Mouse (Mus musculus) liver, embryonic 12.5 days (tissue): Measurements from ENCODE around the gene Ceacam20. TPM values are rescaled to one million over a fixed set of nuclear protein-coding genes. Genes with fewer than 3 reads are reported as not detected.
"Not testable (repeated sequence)": the region's sequence is repeated elsewhere in the genome, so short reads cannot be mapped to it uniquely, and the experiment has no call there.

ENCODE experiments used
- ATAC-seq: fragments of 200-750 bp; cut with Nextera tagmentation; 2 replicates; pipeline ENCODE4 v1.8.0; 2017; ENCODE audit warnings: moderate number of reproducible peaks, mild to moderate bottlenecking, moderate library complexity
- H3K27ac ChIP-seq: fragments of 300-500 bp; sonication (generic); 2 replicates; pipeline ENCODE4 v1.5.1; 2016; ENCODE audit warnings: mild to moderate bottlenecking
- H3K27me3 ChIP-seq: fragments of 300-500 bp; sonication (generic); replicated peaks from 2 replicates; pipeline ENCODE4 v1.6.1; 2016; ENCODE audit warnings: mild to moderate bottlenecking, moderate library complexity
- H3K36me3 ChIP-seq: fragments of 300-500 bp; sonication (generic); 2 replicates; pipeline ENCODE4 v1.6.1; 2016; ENCODE audit warnings: mild to moderate bottlenecking, moderate library complexity
- H3K4me1 ChIP-seq: fragments of 300-500 bp; sonication (generic); 2 replicates; pipeline ENCODE4 v1.6.1; 2016
- H3K4me2 ChIP-seq: fragments of 300-500 bp; sonication (generic); 2 replicates; pipeline ENCODE4 v1.6.1; 2016; ENCODE audit warnings: mild to moderate bottlenecking, moderate library complexity
- H3K4me3 ChIP-seq: fragments of 300-500 bp; sonication (generic); 2 replicates; pipeline ENCODE4 v1.5.1; 2016; ENCODE audit warnings: mild to moderate bottlenecking, moderate library complexity
- H3K9ac ChIP-seq: fragments of 300-500 bp; sonication (generic); 2 replicates; pipeline ENCODE4 v1.6.1; 2016; ENCODE audit warnings: mild to moderate bottlenecking, moderate library complexity
- H3K9me3 ChIP-seq: fragments of 300-500 bp; sonication (generic); replicated peaks from 2 replicates; pipeline ENCODE4 v1.6.1; 2016; ENCODE audit warnings: mild to moderate bottlenecking, moderate library complexity
- WGBS: fragments of 180-500 bp; shearing (Covaris S2); methylation state at CpG from one replicate; pipeline ENCODE4 v1.1.7; 2016; ENCODE audit not compliant: insufficient replicate concordance; 5-methylcytosine and 5-hydroxymethylcytosine counted together
- polyA plus RNA-seq: library from polyadenylated mRNA; unstranded; fragments of >200 nt; fragmentation: Nextera tagmentation; extraction: Ambion mirVana; gene quantifications from 2 replicates; pipeline ENCODE4 v1.2.1, GENCODE M21; 2016

Ceacam20 gene
- not detected in 2 replicates for polyA plus RNA-seq

DNA sequence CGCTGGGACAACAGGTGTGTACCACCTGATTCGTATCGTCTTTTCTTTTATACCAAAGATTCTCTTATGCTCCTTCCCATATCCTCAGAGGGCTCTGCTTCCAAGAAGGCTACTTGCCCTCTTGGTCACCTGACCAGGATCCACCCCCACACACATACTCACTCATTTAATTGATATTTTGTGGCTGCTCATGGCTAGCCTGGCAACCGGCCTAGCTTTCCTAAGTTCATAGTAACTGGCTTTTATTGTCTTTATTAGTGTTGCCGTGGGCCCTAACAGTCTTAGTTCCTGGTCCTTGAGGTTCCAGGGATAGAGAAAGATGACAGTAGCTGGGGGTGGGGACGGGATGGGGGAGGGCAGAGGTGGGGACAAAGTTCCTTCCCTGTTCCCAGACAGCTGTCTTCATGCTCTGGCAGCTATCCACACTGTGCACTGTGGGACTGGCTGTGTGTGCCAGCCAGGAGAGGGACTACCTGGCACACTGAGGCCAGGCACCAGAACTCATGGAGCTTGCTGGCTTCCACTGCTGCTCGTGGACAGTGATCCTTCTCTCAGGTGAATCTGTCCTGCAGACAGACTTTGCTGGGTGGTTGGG, at the start of gene Ceacam20:
Ceacam20 (plus strand) TSS at position 428 of the 595 bp plus-strand sequence.
- no peaks in the 10 kb centered on the region for H3K4me1 ChIP-seq
- H3K4me2 ChIP-seq = no peak within 1 kb of the TSS
- H3K36me3 ChIP-seq = no peaks in the 10 kb centered on the region
- no peak within 1 kb of the TSS for H3K4me3 ChIP-seq
- no peak within 1 kb of the TSS for H3K9ac ChIP-seq
- 61% methylated on average over 7 of the region's 7 CpGs for WGBS
- H3K9me3 ChIP-seq = peaks cover 11% of the 10 kb centered on the region
- no peak for ATAC-seq
- H3K27me3 ChIP-seq = no peaks in the 10 kb centered on the region
- H3K27ac ChIP-seq = no peak within 1 kb of the TSS

DNA sequence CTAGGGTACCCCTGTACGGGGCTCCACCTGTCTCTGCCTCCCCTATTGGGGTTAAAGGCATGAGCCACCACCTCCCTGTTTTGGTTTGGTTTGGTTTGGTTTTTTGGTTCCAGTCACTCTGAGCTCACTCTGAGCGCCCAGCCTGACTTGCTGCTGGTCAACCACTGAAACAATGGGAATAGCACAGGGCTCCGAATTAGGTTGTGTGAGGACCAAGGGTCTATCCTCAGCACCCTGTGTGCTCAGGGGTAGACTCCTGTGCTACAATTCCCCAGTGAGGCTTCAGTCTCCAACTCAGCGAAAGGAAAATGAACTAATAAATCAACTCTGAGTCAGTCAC, 45.1 kb upstream of the Ceacam20 start:
- Histone ChIP-seq H3K27me3 (0 out of 2 replicates have a peak, but pooled peaks cover 5% of the 10 kb centered on the region), H3K36me3 (peaks cover 22% of the 10 kb centered on the region), H3K4me3 (peak overlapping the region; percentile 65), H3K4me1 (peaks cover 26% of the 10 kb centered on the region), H3K27ac (no peak overlapping the region), H3K4me2 (peak overlapping the region; percentile 75), H3K9me3 (no peaks in the 10 kb centered on the region), H3K9ac (peak overlapping the region; percentile 66; the same call in 1 of the 2 replicates)
- peak; percentile 11; the same call in 1 of the 2 replicates for ATAC-seq
- WGBS = 21% methylated on average over 4 of the region's 4 CpGs

DNA sequence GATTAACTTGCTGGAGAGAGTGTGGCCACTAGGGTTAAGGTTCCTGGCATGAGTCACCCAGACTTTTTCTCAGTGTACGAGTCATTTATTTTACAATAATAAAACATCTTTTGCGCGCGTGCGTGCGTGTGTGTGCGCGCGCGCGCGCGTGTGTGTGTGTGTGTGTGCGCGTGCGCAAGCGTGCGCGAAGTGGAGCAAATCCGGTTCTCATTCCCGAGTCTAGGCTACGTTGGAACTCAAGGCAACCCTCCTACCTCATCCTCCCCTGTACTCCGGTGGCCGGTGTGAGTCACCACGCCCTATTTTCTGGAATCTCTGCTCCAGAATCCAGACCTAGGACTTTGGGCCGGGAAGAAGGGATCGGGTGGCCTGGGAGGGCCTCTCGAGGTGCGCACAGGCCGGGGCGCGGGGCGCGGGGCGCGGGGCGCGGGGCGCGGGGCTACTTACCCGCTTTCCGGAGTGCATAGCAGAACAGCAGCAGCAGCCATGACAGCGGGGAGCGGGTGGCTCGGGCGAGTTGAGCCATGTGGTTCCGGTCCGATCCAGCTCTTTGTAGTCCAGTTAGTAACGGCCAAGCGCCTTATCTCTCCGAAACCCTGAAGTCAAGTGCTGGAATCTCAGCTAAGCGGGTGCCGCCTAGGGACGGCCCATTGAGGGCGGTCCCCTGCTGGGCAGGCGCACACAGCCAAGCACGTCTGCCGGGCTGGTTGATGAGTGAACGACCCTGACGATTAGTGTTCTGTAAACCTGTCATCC, 44.5 kb upstream of the Ceacam20 start, which contains the start of gene Pvr:
Pvr (minus strand) TSS at position 655 of the 756 bp plus-strand sequence.
- Histone ChIP-seq H3K27me3 (0 out of 2 replicates have a peak, but pooled peaks cover 5% of the 10 kb centered on the region), H3K4me1 (peaks cover 26% of the 10 kb centered on the region), H3K4me3 (peak within 1 kb of the TSS; percentile 65), H3K4me2 (peak within 1 kb of the TSS; percentile 75), H3K9me3 (no peaks in the 10 kb centered on the region), H3K9ac (peak within 1 kb of the TSS; percentile 66), H3K36me3 (peaks cover 18% of the 10 kb centered on the region), H3K27ac (peak within 1 kb of the TSS; percentile 31)
- WGBS = under 1% methylated on average over 60 of the region's 60 CpGs
- ATAC-seq = peak; percentile 81

DNA sequence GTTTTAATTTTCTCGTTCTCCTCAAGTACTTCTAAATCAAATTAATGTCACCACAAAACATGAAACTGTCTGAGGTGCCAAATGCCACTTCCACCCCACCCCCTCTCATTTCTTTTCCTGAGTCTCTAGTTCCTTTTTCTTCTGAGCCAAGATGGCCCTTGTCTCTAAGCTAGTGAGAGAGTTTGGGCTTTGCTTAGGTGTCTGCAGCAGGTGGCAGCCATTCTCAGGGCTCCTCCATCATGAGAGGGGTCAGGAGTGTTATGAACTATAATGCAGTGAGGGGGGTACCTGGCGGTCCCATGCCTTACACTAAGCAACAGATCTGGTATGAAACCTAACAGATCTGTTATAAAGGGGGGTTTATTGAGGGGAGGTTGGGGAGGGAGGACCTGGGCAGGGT, 41.9 kb upstream of the Ceacam20 start:
- Histone ChIP-seq H3K27me3 (0 out of 2 replicates have a peak, but pooled peaks cover 5% of the 10 kb centered on the region), H3K9ac (no peak overlapping the region), H3K4me3 (no peak overlapping the region), H3K36me3 (peaks cover under 1% of the 10 kb centered on the region; the same call in 1 of the 2 replicates), H3K9me3 (no peaks in the 10 kb centered on the region), H3K4me1 (peaks cover 26% of the 10 kb centered on the region), H3K4me2 (no peak overlapping the region), H3K27ac (no peak overlapping the region)
- 28% methylated on average over 2 of the region's 2 CpGs for WGBS
- no peak for ATAC-seq

DNA sequence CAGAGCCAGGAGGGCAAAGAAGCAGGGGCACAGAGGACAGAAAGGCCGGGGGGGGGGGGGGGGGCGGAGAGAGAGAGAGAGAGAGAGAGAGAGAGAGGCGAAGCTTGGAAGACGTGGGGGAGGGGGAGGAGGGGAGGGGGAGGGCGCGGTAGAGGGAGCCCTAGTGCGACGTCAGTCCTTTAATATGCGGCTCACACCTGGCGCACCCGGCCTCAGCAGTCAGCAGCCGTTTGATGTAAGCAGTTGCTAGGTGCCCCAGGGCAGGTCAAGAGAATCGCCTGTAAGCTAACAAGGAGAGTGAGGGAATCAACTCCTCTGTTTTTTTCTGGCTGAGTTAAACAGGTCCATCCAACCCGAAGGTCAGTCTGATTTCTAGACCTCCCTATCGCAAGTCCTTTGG, 41.4 kb upstream of the Ceacam20 start:
- H3K4me2 ChIP-seq = no peak overlapping the region
- no peaks in the 10 kb centered on the region for H3K9me3 ChIP-seq
- WGBS = 26% methylated on average over 9 of the region's 15 CpGs
- H3K27ac ChIP-seq = no peak overlapping the region
- H3K27me3 ChIP-seq = 0 out of 2 replicates have a peak, but pooled peaks cover 5% of the 10 kb centered on the region
- H3K4me3 ChIP-seq = no peak overlapping the region
- no peak overlapping the region for H3K9ac ChIP-seq
- no peaks in the 10 kb centered on the region for H3K36me3 ChIP-seq
- peaks cover 26% of the 10 kb centered on the region for H3K4me1 ChIP-seq
- no peak for ATAC-seq

DNA sequence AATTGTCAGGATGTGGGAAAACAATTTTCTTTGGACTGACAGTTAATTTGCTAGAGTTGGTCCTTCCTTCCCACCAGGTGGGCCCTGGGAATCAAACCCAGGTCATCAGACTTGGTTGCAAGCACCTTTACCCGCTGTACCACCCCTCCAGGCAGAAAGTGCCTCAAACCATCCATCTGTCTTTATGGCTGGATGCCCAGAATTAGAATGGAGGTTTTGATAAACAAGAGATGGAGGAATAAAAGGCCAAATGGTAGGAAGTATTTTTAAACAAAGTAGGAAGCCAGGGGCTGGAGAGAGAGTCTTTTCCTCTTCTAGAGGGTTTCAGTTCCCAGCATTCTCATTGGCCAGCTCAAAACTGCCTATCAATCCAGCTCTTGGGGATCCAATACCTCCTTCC, 39.8 kb upstream of the Ceacam20 start:
- 64% methylated on average over 1 of the region's 1 CpGs for WGBS
- Histone ChIP-seq H3K4me2 (no peak overlapping the region), H3K4me1 (peaks cover 19% of the 10 kb centered on the region)

DNA sequence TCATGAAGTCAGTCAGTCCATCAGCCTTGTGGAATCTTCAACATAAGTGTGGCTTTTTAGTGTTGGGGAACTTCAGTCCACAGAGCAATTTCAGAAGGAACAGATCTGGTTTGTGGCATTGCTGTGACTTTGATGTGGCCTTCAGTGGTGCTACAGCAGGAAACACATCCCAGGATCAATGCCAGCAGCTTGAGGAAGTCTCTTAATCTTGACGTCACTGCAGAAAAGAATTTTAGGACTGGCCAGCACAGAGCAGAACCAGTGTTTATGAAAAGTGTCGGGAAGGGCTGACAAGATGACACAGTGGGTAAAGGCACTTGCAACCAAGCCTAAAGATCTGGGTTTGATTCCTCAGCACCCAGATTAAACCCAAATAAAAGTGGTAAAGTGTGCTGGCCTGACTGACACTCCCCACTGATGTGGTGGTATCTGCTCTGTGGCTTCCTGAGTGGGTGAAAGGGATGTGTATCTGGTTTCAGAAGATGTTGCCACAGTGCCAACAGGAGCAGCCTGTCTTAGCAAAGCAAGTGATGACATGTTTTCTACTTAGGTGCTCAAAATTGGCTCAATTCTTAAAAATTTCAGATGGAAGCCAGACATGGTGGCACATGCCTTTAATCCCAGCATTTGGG, 38.2 kb upstream of the Ceacam20 start:
- H3K4me1 ChIP-seq = peaks cover 9% of the 10 kb centered on the region; the same call in 1 of the 2 replicates
- H3K27me3 ChIP-seq = peaks cover 8% of the 10 kb centered on the region
- H3K9ac ChIP-seq = no peak overlapping the region
- 23% methylated on average over 2 of the region's 2 CpGs for WGBS
- H3K27ac ChIP-seq = no peak overlapping the region
- no peaks in the 10 kb centered on the region for H3K36me3 ChIP-seq
- H3K4me2 ChIP-seq = no peak overlapping the region
- H3K4me3 ChIP-seq = no peak overlapping the region
- H3K9me3 ChIP-seq = no peaks in the 10 kb centered on the region
- no peak for ATAC-seq

More for the DNA sequence above, 39.8 kb upstream of the Ceacam20 start:
- Histone ChIP-seq H3K4me3 (no peak overlapping the region), H3K27ac (no peak overlapping the region), H3K9me3 (no peaks in the 10 kb centered on the region), H3K27me3 (0 out of 2 replicates have a peak, but pooled peaks cover 5% of the 10 kb centered on the region), H3K9ac (no peak overlapping the region), H3K36me3 (no peaks in the 10 kb centered on the region)
- ATAC-seq = no peak

DNA sequence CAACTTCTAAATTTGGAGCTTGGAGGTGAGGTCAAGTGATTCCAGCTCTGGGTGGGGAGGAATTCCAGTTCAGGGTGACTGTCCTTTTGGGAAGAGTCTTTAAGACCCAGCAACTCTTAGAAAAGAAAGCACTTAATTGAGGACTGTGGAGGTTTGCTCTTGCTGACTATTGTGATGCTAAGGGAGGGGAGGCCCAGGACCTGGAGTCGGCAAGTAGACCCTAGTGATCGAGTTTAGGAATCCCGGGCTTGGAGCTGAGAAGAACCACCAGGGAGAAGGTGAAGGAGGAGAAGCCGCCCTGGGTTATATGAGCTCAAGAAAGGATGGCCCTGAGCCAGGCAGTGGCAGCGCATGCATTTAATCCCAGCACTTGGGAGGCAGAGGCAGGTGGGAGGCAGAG, 36.7 kb upstream of the Ceacam20 start:
- WGBS = 67% methylated on average over 5 of the region's 5 CpGs
- no peak for ATAC-seq

DNA sequence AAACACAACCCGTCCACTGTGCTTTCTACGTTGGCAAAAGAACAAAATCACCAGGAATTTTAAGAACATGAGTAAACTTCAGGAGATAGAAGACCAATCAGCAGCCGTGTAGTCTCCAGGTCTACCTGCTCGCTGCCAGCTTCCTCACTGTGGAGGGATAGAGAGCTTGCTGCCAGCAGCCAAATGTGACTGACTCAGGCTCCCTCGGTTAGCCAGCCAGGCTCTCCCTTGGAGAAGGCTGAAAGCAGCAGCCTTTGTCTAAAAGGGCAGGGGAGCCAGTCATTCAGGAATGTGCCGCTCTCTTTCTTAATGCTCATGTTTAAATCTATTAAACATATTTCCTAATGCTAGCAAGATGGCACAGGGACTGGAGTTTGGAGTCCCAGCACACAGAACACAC, 34.7 kb upstream of the Ceacam20 start:
- not testable (repeated sequence) for H3K4me3 ChIP-seq, ATAC-seq, H3K9ac ChIP-seq, H3K27ac ChIP-seq, H3K36me3 ChIP-seq, H3K4me2 ChIP-seq, H3K9me3 ChIP-seq
- peaks cover 14% of the 10 kb centered on the region for H3K4me1 ChIP-seq
- WGBS = 68% methylated on average over 6 of the region's 6 CpGs
- H3K27me3 ChIP-seq = peaks cover 13% of the 10 kb centered on the region

More for the DNA sequence above, 36.7 kb upstream of the Ceacam20 start:
- no peak overlapping the region for H3K27ac ChIP-seq
- H3K9ac ChIP-seq = no peak overlapping the region
- no peak overlapping the region for H3K4me3 ChIP-seq
- H3K4me1 ChIP-seq = peaks cover 14% of the 10 kb centered on the region
- H3K9me3 ChIP-seq = no peaks in the 10 kb centered on the region
- H3K27me3 ChIP-seq = peaks cover 13% of the 10 kb centered on the region
- H3K36me3 ChIP-seq = no peaks in the 10 kb centered on the region
- H3K4me2 ChIP-seq = no peak overlapping the region

DNA sequence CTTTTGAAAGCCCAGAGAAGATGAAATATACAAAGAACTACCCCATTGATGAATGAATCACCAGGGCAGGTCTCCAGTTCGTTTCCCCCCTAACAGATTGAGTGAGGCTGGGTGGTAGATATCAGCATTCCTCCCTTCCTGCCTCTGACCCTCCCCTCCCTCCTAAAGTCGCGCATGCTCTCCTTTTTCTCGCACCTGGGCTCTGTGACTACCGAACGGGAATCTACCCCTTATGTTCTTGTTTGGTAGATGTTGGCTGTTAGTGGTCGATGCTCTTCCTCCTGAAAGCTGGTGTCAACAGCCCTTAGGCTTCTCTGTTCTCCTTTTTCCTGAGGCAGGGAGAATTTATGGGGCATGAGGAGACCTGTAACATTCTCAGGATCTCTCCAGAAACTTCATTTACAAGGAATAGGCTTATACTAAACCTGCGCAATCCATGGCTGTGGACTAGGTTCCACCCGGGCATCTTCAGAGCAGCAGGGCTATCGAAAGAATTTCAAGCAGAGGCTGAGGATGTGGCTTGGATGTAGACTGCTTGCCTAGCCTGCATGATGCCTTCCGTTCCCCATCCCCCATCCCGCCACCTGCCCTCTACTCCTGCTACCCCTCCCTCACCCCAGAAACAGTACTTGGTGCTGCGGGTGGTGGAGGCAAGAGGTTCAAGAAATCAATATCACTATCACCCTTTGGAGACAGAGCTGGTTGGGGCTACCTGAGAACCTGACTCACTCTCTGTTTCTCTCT, 32.9 kb upstream of the Ceacam20 start:
- Histone ChIP-seq H3K9me3 (no peaks in the 10 kb centered on the region), H3K9ac (no peak overlapping the region), H3K4me3 (no peak overlapping the region), H3K4me1 (peaks cover 21% of the 10 kb centered on the region), H3K36me3 (no peaks in the 10 kb centered on the region), H3K27ac (no peak overlapping the region), H3K4me2 (peak overlapping the region; percentile 59; the same call in 1 of the 2 replicates), H3K27me3 (peaks cover 13% of the 10 kb centered on the region)
- 11% methylated on average over 13 of the region's 13 CpGs for WGBS
- 0 out of 2 replicates have a peak, but pooled peaks have one; percentile 16 for ATAC-seq
